Mouse (Mus musculus) heart, postnatal 14 days (tissue): Measurements from ENCODE around the gene Tnip1. TPM values are rescaled to one million over a fixed set of nuclear protein-coding genes. Genes with fewer than 3 reads are reported as not detected.
"Not testable (repeated sequence)": the region's sequence is repeated elsewhere in the genome, so short reads cannot be mapped to it uniquely, and the experiment has no call there.

ENCODE experiments used
- DNase-seq, 2 experiments: peaks; one replicate each; pipeline ENCODE4 v3.0.0; 2021 to 2022
- intact Hi-C: fragments of 180-260 bp; cut with DNase I; formaldehyde crosslinking; loops from one replicate; pipeline ENCODE4 v1.15.1; 2025
- total RNA-seq, 2 experiments: library from RNA; stranded (reverse); gene quantifications; 2 replicates each; pipeline ENCODE4 v1.2.3; 2021

Gene Tnip1
- total RNA-seq, 2 experiments from 2014 or later, result 27.7 to 30.4 TPM

DNA sequence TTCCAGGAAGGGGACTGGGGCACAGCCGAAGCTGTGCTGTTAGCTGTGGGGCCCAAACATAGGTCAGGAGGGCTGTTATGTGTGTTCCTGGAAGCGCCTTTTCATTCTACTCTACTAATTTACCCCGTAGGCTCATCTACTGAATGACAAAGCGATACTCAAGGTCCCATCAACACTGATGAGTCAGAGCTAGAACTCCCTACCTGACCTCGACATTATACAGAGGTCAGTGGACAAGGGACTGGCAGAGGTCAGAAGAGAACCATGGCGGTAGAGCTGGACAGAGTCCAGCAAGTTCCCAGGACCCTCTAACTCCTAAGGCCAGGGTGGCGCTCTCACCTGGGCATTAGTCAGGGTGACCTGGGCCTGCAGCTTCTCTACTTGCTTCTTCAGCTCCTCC lies 45.3 kb downstream of the Tnip1 start:
- intact Hi-C loops, result no loop called here
- DNase-seq, result no peak

DNA sequence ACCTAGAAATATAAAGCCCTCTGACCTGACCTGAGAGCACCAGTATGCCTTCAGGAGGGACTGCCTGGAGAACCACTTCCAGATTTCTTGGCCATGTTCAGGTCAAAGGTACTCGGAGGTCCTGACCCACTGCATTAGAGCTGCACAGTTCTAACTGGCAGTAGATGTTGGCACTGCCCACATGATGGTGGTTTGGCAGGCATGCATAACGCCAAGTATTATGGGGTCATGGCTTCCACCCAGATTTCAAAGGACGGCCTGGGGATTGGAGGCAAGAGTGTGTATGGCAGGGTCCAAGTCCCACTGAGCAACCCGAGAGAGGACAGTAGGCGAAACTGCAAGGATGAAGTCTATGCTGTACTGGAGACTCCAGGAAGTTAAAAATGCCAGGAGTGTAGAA lies 48.9 kb downstream of the Tnip1 start:
- intact Hi-C loops, result no loop called here
- peak in 1 of 2 experiments; percentile 35 for DNase-seq

DNA sequence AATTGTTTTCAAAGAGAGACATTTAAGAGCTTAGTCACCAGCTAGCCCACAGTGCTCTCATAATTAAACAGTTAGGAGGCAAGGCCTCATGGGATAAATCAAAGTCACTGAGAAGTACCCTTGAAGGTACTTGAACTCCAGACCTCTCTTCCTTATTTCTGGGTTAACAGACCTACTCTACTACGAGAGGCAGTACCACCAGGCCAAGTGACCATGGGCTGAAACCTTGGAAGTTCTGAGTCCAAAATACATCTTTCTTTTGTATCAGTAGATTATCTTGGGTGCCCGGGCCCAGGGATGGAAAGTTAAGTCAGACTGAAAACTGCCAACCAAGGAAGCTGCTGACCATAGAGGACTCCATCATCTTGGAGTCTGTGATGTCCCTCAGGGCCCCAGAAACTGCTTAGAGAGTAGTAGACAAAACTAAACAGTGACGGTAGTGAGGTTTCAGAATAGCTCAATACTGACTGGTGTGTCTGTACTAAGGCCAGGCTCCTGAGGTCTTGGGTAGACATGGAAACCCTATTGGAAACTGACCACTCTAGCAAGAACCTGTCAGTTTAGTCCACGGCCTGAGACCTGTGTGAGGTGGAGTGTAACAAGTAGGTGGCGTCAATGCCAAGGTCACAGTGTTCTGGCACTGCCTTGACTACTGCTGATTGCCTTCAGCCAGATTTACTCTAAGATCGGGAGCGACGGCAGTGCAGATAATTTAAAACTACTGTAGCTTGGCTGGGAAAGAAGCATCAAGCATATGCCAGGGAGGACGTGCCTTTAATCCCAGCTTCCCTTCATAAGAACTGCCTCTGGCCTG lies 50.0 kb downstream of the Tnip1 start:
- no peak for DNase-seq
- intact Hi-C loops, result no loop called here

DNA sequence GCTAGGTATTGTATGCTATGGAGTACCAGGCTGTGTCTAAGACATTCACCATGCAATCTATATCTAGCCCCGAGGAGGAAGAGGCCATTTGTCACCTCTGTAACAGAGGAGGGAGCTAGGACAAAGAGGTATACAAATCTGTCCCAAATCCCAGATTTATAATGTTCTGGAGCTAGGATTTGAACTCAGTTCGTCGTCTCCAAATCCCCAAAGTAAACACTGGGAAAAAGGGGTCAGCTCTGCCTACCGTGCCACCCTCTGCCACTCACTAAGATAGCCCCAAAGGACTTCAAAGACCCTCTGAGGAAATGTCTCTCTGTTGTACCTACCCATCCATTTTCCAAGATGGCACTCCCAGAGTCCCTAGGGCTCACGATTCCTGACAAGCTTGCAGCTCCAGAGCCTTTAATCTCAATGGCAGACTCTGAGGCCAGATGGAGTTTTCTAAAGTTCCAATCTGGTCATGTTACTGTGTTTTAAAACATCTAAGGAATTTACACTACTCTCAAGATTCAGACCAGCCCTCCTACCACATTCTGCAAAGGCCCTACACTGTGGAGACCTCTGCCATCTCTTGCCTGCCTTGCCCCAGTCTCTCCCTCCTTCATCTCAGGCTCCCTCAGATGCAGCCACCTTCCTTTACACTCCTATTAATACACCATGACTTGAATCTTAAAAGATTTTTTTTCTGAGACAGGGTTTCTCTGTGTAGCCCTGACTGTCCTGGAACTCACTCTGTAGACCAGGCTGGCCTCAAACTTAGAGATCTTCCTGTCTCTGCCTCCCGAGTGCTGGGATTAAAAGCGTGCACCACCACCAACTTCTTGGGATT lies 50.8 kb downstream of the Tnip1 start:
- intact Hi-C loops, result no loop called here
- no peak for DNase-seq

DNA sequence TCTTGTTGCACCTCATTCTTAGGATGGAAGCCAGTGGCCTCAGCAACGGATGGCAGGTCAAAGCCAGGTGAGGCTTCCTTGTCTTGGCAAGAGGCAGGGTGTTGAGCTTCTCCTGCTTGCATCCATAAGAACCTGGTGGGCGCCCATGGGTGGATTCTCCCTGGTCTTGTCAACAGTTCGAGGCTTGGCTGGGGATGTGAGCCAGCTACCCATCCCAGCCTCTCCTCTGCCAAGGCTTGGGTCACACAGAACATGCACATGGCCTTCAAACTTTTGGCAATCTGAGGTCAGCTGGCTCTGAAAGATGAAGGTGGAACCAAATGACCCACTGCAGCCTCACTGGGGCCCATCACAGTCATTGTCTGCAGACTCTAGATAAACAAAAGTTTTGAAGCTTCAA lies 51.5 kb downstream of the Tnip1 start:
- intact Hi-C loops, result no loop called here
- no peak for DNase-seq

DNA sequence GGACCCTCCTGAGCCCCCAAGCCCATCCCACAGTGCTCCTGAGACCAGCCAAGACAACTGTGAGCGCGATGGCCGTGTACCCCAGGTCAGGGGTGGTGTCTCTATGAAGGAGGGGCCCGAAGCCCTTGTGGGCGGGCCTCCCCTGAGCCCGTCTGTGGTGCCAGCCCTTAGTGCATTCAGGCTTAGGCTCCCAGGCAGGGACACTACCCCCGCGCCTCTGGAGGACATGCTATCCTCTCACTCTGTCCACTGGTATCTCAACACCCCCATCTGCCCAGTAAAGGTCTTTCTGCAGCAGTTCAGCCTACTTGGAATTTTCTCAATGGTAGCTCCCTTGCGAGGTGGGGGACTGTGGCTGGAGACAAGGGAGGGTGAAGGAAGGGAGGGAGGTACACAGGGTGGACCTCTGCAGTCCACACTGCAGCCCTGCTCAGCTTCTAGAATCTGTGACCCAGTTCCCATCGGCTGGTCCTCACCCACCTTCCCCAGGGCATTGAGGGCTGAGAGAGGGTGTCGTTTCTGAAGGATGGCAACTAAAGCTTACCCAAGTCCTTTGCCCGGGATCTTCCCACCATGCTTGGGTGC lies 52.5 kb downstream of the Tnip1 start:
- intact Hi-C loops, result no loop called here
- DNase-seq, result no peak

DNA sequence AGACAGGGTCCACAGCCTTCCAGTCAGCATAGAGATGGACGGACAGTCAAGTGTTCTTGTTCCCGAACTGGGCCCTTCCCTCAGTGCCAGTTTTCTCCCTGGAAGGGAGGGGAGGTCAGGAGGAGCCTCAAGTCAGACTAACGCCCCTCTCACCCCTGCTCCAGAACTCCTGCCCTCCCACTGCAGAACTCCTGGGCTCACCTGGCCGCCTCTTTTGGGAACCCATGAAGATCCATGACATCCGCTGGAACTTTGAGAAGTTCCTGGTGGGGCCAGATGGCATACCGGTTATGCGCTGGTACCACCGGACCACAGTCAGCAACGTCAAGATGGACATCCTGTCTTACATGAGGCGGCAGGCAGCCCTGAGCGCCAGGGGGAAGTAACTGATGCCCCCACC lies 53.4 kb downstream of the Tnip1 start:
- intact Hi-C loops, result no loop called here
- DNase-seq, result no peak

DNA sequence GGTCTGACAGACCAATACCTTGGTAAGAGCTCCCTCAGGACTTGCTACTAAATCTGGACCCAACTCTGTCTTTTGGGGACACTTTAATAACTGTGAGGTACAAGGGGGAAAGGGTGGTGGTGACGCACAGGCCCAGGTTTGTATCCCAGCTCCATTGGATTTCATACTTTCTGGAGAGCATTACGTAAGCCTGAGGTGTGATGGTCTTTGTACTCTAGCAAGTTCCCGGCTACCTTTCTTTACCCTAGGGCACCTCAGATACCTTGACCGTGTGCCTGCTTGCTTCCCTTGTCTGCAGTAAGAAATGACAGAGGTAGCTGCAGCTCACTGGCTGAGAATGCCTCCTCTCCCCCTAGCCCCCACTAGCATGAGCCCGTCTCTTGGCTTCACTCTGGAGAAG lies 55.5 kb downstream of the Tnip1 start:
- DNase-seq, result no peak
- intact Hi-C loops, result no loop called here

DNA sequence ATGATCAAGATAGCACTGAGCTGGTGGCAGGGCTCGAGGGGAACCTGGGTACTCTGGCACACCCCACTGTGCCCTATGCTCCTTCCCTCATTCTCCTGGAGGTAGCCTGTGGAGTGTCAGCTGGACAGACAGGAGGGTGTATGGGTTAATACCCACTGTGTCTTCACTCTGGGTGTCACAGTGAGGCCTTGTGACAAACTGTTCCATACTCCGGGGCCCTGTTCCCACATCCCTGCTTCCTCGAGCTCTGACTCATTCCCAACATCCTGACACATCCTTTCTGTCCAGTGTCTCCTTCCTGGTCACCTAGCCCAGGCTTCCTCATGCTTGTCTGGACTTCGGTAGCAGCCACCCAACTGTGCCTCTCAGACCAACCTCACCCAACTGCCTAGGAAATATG lies 56.3 kb downstream of the Tnip1 start:
- no peak for DNase-seq
- intact Hi-C loops, result no loop called here

DNA sequence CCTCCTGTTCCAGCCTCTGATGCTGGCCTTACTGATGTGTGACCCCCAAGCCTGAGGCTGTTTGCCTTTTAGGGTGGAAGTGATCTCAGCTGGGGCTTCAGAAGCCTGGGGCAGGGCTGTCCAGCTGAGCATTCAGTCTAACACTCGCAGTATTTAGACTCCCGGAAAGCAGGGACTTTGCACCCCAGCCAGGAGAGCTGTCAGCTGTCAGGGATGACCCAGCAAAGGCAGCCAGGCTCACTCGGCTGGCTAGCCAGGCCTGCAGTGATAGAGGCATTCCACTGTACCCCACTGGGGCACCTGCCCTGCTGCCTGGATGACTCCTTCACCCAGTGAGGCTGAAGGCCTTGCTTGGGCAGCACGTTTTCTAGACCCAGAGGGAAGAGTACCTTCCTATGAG lies 56.8 kb downstream of the Tnip1 start:
- intact Hi-C loops, result no loop called here

DNA sequence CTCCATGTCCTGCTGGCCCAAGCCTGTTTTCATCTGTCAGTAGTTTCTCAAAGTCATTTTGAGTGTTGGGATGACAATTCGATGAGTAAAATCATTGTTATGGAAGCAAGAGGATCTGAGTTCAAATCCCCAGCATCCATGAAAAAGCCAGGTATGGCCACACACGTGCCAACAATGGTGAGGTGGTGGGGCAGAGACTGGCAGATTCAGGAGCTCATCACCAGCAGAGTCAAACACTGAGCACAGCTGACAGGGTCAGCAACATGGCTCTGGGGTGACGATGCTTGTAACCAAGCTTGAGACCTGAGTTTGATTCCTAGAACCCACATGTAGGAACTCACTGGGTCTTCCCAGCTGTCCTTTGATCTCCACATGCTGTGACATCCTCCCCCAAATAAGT lies 57.6 kb downstream of the Tnip1 start:
- no peak for DNase-seq
- intact Hi-C loops, result no loop called here

More for the DNA sequence above, 56.8 kb downstream of the Tnip1 start:
- DNase-seq, result peak; percentile 37 to 55

DNA sequence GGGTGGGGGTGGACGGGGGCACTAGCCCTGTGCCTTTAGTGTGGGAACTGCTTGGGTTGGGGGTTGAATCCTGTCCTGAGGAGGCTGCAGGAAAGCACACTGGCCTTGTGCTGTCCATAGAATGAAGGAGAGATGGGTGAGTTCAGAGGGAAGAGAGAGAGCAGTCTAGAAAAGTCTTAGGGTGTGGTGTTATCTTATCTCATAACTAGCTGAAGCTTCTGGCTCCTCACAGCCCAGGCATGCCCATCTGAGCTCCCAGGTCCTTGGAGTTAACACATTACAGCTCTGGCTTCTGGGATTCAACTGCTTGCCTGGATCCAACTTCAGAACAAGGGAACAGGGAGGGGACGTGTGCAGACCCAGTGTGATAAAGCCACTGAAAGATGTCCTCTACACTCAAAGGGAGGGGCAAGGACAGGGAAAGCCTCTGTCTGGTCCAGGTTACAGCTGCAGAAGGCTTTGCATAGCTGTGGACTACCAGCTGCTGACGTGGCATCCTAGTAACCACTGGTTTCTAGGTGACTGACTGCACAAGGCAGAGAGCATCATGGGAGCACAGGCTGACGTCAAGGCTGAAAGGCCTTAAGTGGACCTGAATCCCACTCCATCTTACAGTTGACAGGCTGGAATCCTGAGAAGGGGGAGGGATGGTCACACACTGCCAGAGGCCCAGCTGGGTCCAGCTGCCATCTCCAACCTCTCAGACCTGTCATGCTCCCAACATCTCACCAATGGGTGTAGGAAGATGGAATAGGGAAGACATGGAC lies 58.6 kb downstream of the Tnip1 start:
- peak; percentile 67 to 72 for DNase-seq
- intact Hi-C loops, result no loop called here

DNA sequence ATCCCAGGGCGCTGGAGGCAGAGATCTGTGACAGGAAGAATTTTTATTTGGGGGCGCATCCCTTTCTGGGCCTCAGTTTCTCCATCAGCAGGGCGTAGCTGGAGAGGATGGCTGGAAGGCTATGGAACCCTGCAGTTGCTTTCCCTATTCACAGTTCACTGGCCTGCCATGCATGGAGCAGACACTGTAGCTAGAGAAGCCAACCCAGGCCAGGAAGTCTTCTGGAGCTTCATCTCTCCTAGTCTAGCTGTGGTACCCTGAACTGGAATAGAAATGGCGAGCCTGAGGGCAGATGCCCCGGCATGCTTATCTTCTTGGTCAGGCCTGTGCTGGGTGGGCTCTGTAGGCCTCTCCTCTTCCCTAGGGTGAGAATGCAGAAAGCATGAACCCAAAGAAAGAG lies 59.4 kb downstream of the Tnip1 start:
- DNase-seq, result no peak
- intact Hi-C loops, result no loop called here

DNA sequence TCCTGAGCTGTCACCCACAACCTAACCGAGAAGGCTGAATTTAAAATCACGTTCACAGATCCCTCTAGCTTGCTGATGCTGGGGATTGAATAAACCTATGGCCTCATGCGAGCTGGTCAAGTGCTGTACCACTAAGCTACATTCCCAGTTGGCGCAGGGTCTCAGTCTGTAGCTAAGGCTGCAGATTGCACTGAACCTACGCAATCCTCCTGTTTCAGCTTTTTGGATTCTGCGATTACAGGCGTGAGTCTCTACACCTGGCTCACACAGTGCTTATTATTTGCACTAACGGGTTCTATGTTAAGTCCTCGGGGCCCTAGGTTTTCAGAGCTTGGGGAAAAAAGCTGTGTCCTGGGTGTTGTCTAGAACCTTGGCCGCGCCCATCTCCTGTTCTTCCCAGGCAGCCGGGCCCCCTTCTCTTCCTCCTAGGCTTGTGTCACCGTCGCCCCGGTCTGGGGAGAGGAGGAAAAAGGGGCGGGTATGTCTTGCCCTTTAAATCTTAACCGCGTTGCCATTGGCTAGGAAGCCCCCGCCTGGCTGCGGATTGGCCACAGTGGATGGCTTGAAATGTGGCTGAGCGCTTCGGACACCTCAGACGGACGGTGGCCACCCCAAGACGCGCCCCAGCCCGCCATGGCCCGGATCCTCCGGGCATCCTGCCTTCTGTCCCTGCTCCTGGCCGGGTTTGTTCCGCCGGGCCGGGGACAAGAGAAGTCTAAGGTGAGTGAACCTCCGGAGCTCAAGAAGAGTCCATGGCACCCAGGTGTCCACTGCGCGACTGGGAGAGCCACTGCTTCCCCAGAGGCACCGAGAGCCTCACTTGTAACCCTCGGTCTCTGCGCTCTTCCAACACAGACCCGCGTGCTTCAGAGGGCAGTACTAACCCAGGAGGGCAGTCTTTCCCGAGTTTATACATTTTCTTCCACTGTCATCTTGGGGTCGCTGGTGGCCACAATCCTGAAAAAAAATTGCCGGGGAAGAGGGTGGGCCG lies 60.1 kb downstream of the Tnip1 start, which contains the start of gene Gpx3:
TSS of gene Gpx3 (plus strand) at position 121 of the 991 bp plus-strand sequence.
- intact Hi-C loops, result no loop called here
- peak; percentile 83 for DNase-seq

DNA sequence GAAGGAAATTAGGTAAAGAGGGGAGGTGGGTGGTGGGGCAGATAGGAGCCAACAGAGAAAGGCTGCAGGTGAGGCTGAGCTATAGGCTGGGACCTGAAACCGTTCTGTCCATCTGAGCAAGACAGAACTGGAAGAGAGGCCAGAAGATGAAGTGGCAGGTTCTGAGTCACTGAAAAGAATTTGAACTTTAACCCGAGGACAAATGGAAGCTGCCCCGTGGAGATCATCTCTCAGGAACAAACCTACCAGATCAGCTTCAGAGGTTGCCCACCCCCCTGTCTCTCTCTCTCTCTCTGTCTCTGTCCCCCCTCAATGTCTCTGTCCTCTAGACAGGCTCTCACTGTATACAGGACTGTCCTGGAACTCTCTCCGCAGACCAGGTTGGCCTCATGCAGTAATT lies 63.1 kb downstream of the Tnip1 start:
- intact Hi-C loops, result no loop called here
- DNase-seq, result no peak

DNA sequence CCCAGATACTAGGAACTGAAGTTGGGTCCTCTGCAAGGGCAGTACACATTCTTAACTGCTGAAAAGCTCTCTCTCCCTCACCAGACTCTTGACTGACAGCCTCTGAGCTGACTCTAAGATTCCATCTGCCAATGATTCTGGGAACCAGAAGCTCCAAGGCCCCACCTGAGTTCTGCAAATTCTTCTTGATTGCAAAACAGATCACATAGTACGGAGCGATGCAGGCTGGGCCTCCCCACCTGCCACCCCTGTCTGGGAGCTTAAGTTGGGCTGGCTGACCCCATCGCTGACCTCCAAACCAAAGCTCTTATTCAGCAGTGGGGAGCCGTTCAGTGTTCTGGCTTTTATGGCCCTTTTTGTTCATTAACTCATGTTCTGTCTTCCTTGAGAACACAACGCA lies 65.2 kb downstream of the Tnip1 start:
- intact Hi-C loops, result no loop called here
- DNase-seq, result no peak

DNA sequence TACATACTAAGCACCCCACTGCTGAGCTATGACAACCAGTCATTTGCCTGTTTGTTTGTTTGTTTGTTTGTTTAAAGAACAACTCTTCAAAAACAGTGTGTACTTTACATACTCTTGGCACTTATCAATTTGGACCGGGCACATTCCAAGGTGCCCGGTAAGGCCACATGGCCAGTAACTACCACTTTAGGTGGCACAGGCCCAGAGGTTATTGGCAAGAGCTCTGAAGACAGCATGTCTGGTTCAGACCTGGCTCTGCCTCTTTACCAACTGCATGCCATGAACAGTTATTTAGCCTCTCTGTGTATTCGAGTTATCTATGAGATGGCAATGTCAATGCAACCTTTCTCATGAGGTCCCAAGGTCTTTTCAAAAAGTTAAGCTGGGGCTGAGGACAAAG lies 66.1 kb downstream of the Tnip1 start:
- intact Hi-C loops, result not testable (repeated sequence)
- DNase-seq, result peak in 1 of 2 experiments; percentile 48

DNA sequence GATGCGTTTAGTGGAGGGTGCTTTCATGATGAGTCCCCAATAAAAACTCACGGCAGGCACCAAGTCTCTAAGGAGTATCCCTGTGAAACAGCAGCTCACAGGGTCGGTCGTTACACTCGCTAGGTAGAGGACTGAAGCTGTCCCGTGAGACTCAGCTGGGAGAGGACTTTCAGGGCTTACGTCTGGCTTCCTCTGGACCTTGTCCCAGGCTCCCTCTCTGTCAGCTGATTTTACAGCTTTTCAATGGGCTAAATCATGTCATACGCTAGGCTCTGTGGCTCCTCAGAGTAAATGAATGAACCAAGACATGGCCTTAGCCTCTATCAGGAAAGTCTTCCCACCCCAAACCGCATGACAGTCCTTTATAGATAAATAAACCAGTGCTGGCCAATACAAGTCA lies 68.1 kb downstream of the Tnip1 start:
- intact Hi-C loops, result no loop called here
- DNase-seq, result no peak

DNA sequence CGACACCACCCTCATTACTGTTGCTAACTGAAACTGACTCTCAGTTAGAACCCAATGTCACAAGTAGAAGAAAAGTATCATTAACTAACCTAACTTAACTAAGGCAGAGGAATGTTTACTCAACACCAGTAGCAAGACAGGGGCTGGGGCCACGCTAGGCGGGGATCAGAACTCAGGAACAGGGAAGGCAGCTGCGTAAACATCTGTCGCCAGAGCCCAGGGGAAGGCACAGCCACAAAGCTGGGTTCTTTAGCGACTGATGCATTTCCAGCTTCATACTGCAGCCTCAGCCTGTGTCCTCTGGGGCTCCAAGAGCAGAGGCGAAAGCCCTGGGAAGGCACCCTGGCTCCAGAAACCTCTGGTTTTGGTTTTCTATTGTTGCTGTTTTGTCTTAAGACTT lies 70.6 kb downstream of the Tnip1 start:
- intact Hi-C loops, result no loop called here
- DNase-seq, result no peak
